Mouse (Mus musculus) T-helper 1 cell (primary cell): ENCODE measurements at regions not wholly inside any gene's neighbourhood (a gene's known extent, or its start where the extent isn't known, plus 50 kb on each side); places are given as distances from the start of the nearest gene placed in this dataset.

Source experiments
- in situ Hi-C: fragments of 300-600 bp; cut with MboI, MseI; formaldehyde crosslinking; loops from one replicate; pipeline ENCODE4 v1.15.1; 2025; ENCODE audit warnings: high pct_unique_total_duplicates

- in situ Hi-C loops = no loop called here
Measured at GRCm38 (mm10) chr4:114665684-114666083, 155.8 kb upstream of the Gm12830 start.

GRCm38 (mm10) chr4:114666238-114666978 is 155.1 kb upstream of the Gm12830 start:
- in situ Hi-C loops = no loop called here

GRCm38 (mm10) chr4:114666979-114667328 is 154.6 kb upstream of the Gm12830 start:
- in situ Hi-C loops = no loop called here

GRCm38 (mm10) chr4:114672096-114672720 is 149.3 kb upstream of the Gm12830 start:
- in situ Hi-C loops = loop anchor here (5.0 kb wide), 1 partner anchor 105 kb away; no protein-coding TSS in a partner anchor

- in situ Hi-C loops = no loop called here
Measured at GRCm38 (mm10) chr4:114676908-114677898, 144.3 kb upstream of the Gm12830 start.

- in situ Hi-C loops = no loop called here
Measured at GRCm38 (mm10) chr4:114678053-114678941, 143.2 kb upstream of the Gm12830 start.

- in situ Hi-C loops = no loop called here
Measured at GRCm38 (mm10) chr4:114680360-114680759, 141.2 kb upstream of the Gm12830 start.

GRCm38 (mm10) chr4:114682955-114683354 is 138.6 kb upstream of the Gm12830 start:
- in situ Hi-C loops = no loop called here

GRCm38 (mm10) chr4:114683696-114684095 is 137.8 kb upstream of the Gm12830 start:
- in situ Hi-C loops = no loop called here

- in situ Hi-C loops = no loop called here
Measured at GRCm38 (mm10) chr4:114684844-114685382, 136.6 kb upstream of the Gm12830 start.

GRCm38 (mm10) chr4:114685454-114685853 is 136.1 kb upstream of the Gm12830 start:
- in situ Hi-C loops = no loop called here

GRCm38 (mm10) chr4:114686091-114686490 is 135.4 kb upstream of the Gm12830 start:
- in situ Hi-C loops = no loop called here

- in situ Hi-C loops = no loop called here
Measured at GRCm38 (mm10) chr4:114688356-114688972, 133.1 kb upstream of the Gm12830 start.

- in situ Hi-C loops = no loop called here
Measured at GRCm38 (mm10) chr4:114688973-114689371, 132.6 kb upstream of the Gm12830 start.

GRCm38 (mm10) chr4:114705586-114705985 is 115.9 kb upstream of the Gm12830 start:
- in situ Hi-C loops = no loop called here

- in situ Hi-C loops = no loop called here
Measured at GRCm38 (mm10) chr4:114710182-114710909, 111.2 kb upstream of the Gm12830 start.

GRCm38 (mm10) chr4:114711082-114711481 is 110.4 kb upstream of the Gm12830 start:
- in situ Hi-C loops = no loop called here

GRCm38 (mm10) chr4:114712005-114712665 is 109.4 kb upstream of the Gm12830 start:
- in situ Hi-C loops = no loop called here

GRCm38 (mm10) chr4:114712921-114713527 is 108.5 kb upstream of the Gm12830 start:
- in situ Hi-C loops = no loop called here
